Mouse (Mus musculus) olfactory bulb, adult 2 months (tissue): ENCODE data around the gene 4930402H24Rik. TPM values are rescaled to one million over a fixed set of nuclear protein-coding genes. Genes with fewer than 3 reads are reported as not detected.

Experiments used
- H3K27ac ChIP-seq: fragments of 200-500 bp; 2 replicates; pipeline ENCODE4 v1.5.1; 2012; ENCODE audit warnings: low read depth, low read length; ENCODE audit not compliant: insufficient read depth
- H3K4me1 ChIP-seq: fragments of 200-500 bp; 2 replicates; pipeline ENCODE4 v1.6.1; 2012; ENCODE audit warnings: low read length; ENCODE audit not compliant: control insufficient read depth, insufficient read depth
- H3K4me3 ChIP-seq: fragments of 200-500 bp; 2 replicates; pipeline ENCODE4 v1.5.1; 2012; ENCODE audit warnings: mild to moderate bottlenecking, low read depth, low read length, moderate library complexity; ENCODE audit not compliant: insufficient read depth
- CTCF ChIP-seq: fragments of 200-500 bp; IDR thresholded peaks from 2 replicates; pipeline ENCODE4 v1.5.1; 2012; ENCODE audit warnings: low read depth, mild to moderate bottlenecking, low read length, moderate library complexity; ENCODE audit not compliant: insufficient read depth
- POLR2A ChIP-seq: fragments of 200-500 bp; IDR thresholded peaks from 2 replicates; pipeline ENCODE4 v1.6.1; 2012; ENCODE audit warnings: mild to moderate bottlenecking, low read depth, low read length, moderate library complexity; ENCODE audit not compliant: insufficient read depth
- WGBS: fragments of 180-500 bp; shearing (Covaris S2); methylation state at CpG from one replicate; pipeline ENCODE4 v1.1.7; 2018; 5-methylcytosine and 5-hydroxymethylcytosine counted together
- polyA plus RNA-seq: library from polyadenylated mRNA; stranded (reverse); fragments of >200 nt; gene quantifications from 2 replicates; pipeline ENCODE4 v1.2.4, GENCODE M21; 2012; ENCODE audit warnings: low replicate concordance; ENCODE audit not compliant: missing spikeins, insufficient read depth, insufficient read length

The 4930402H24Rik gene
- polyA plus RNA-seq, 1 experiment = not detected

DNA sequence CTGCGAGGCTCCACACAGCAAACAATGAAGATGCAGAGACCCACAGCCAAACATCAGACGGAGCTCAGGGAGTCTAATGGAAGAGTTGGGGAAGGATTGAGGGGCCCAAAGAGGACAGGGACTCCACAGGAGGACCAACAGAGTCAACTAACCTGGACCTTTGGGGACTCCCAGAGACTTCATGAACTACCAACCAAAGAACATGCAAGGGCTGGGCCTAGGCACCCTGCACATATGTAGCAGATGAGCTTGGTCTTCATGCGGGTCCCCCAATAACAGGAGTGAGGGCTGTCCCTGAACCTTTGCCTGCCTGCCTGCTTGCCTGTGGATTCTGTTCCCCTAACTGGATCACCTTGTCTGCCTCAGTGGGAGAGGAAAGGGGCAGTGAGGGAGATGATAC is 101.1 kb downstream of the 4930402H24Rik start:
- 96% methylated on average over 3 of the region's 3 CpGs for WGBS
- Histone ChIP-seq H3K27ac (no peak overlapping the region), H3K4me1 (peaks cover 6% of the 10 kb centered on the region; the same call in 1 of the 2 replicates), H3K4me3 (no peak overlapping the region)
- TF ChIP-seq CTCF (no peak), POLR2A (no peak)

DNA sequence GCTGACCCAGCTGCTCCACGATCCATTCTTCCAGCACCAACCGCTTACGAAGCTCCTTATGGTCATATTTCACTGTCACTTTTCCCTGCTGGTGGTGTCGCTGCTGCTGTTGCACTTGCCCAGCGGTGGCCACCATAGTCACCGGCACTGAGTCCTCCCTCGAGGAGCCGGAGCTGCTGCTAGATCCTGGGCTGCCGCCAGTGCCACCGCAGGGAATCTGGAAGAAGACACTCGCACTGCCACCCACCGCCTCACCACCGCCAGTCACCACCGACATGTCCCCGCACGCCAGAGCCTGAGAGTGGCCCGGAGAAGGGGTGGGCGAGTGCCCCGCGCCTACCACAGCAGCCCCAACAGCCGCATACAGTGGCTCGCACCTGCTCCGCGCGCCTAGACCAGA is 102.5 kb downstream of the 4930402H24Rik start:
- H3K27ac ChIP-seq = no peak overlapping the region
- TF ChIP-seq CTCF = no peak
- no peak for TF ChIP-seq POLR2A
- peaks cover 6% of the 10 kb centered on the region; the same call in 1 of the 2 replicates for H3K4me1 ChIP-seq
- no peak overlapping the region for H3K4me3 ChIP-seq
- WGBS = 57% methylated on average over 25 of the region's 25 CpGs

GRCm38 (mm10) chr2:130795731-130796130 is 110.5 kb downstream of the 4930402H24Rik start:
- no peak overlapping the region for H3K27ac ChIP-seq
- TF ChIP-seq CTCF (no peak), POLR2A (no peak)
- no peaks in the 10 kb centered on the region for H3K4me1 ChIP-seq
- no peak overlapping the region for H3K4me3 ChIP-seq
- WGBS = 78% methylated on average over 8 of the region's 8 CpGs

- Histone ChIP-seq H3K4me3 (no peak overlapping the region), H3K4me1 (0 out of 2 replicates have a peak, but pooled peaks cover 2% of the 10 kb centered on the region), H3K27ac (no peak overlapping the region)
- WGBS = 90% methylated on average over 7 of the region's 7 CpGs
- TF ChIP-seq CTCF (no peak), POLR2A (no peak)
Observed at GRCm38 (mm10) chr2:130791722-130792121, 114.5 kb downstream of the 4930402H24Rik start.

DNA sequence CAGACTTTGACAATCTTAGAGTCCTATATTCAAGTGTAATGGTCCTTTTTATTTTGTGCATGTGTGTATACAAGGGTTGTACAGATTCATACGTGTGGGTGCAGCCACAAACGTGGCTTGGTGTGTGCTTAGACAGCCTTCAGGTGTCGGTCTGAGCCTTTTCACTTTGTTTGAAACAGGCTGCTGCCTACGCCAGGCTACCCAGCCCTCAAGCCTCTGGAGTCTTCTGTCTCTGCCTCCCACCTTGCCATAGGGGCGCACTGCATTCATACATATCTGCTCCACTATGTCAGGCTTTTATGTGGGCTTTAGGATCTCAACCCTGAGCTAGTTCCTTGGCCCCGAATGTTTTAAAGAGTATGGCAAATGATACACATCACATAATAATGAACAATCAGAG is 116.6 kb downstream of the 4930402H24Rik start:
- 72% methylated on average over 6 of the region's 6 CpGs for WGBS
- TF ChIP-seq POLR2A = no peak
- TF ChIP-seq CTCF = no peak
- Histone ChIP-seq H3K4me1 (0 out of 2 replicates have a peak, but pooled peaks cover 2% of the 10 kb centered on the region), H3K4me3 (no peak overlapping the region), H3K27ac (no peak overlapping the region)

- WGBS = 68% methylated on average over 8 of the region's 8 CpGs
Observed at GRCm38 (mm10) chr2:130789039-130789438, 117.2 kb downstream of the 4930402H24Rik start.

GRCm38 (mm10) chr2:130784939-130785338 is 121.3 kb downstream of the 4930402H24Rik start:
- H3K4me3 ChIP-seq = no peak overlapping the region
- WGBS = 85% methylated on average over 3 of the region's 3 CpGs

More at GRCm38 (mm10) chr2:130789039-130789438, 117.2 kb downstream of the 4930402H24Rik start:
- TF ChIP-seq CTCF (no peak), POLR2A (no peak)
- H3K4me1 ChIP-seq = 0 out of 2 replicates have a peak, but pooled peaks cover 2% of the 10 kb centered on the region
- H3K4me3 ChIP-seq = no peak overlapping the region
- H3K27ac ChIP-seq = no peak overlapping the region

GRCm38 (mm10) chr2:130780615-130781303 is 125.4 kb downstream of the 4930402H24Rik start:
- TF ChIP-seq CTCF (no peak), POLR2A (no peak)

More at GRCm38 (mm10) chr2:130784939-130785338, 121.3 kb downstream of the 4930402H24Rik start:
- 0 out of 2 replicates have a peak, but pooled peaks cover 2% of the 10 kb centered on the region for H3K4me1 ChIP-seq
- no peak overlapping the region for H3K27ac ChIP-seq
- TF ChIP-seq CTCF (no peak), POLR2A (no peak)

GRCm38 (mm10) chr2:130779935-130780334 is 126.3 kb downstream of the 4930402H24Rik start:
- Histone ChIP-seq H3K4me1 (no peaks in the 10 kb centered on the region), H3K27ac (no peak overlapping the region), H3K4me3 (no peak overlapping the region)
- no peak for TF ChIP-seq CTCF
- TF ChIP-seq POLR2A = no peak
- WGBS = 71% methylated on average over 1 of the region's 1 CpGs

More at GRCm38 (mm10) chr2:130780615-130781303, 125.4 kb downstream of the 4930402H24Rik start:
- Histone ChIP-seq H3K4me3 (no peak overlapping the region), H3K27ac (no peak overlapping the region), H3K4me1 (no peaks in the 10 kb centered on the region)
- WGBS = 72% methylated on average over 2 of the region's 2 CpGs

DNA sequence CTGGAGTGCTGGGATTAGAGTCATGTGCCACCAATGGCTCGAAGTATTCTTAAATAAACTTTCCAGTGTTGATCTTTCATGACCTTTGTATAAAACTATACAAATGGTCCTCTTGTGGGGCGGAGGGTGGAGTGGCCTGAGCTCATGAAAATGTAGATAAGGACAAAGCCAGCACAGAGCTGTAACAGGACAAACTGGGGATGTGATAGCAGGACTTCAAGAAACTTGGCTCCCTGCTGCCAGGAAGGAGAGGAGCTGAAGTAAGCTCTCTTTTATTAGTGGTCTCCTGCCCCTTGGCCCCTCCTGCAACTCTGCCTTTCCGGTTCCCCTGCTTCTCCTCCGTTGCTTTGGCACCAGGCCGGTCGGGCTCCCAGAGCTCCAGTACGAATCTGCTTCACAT is 129.6 kb downstream of the 4930402H24Rik start:
- TF ChIP-seq CTCF (no peak), POLR2A (no peak)
- 89% methylated on average over 7 of the region's 7 CpGs for WGBS
- no peaks in the 10 kb centered on the region for H3K4me1 ChIP-seq

More for the DNA sequence above, 129.6 kb downstream of the 4930402H24Rik start:
- H3K4me3 ChIP-seq = no peak overlapping the region
- H3K27ac ChIP-seq = no peak overlapping the region
